Mouse (Mus musculus) midbrain, embryonic 11.5 days (tissue): ENCODE data around the gene Aasdh. TPM values are rescaled to one million over a fixed set of nuclear protein-coding genes. Genes with fewer than 3 reads are reported as not detected.

Experiments used
- ATAC-seq: fragments of 200-750 bp; cut with Nextera tagmentation; 2 replicates; pipeline ENCODE4 v1.8.0; 2017; ENCODE audit warnings: moderate TSS enrichment, moderate library complexity; ENCODE audit not compliant: low FRiP score
- DNase-seq: peaks from one replicate; pipeline ENCODE4 v3.0.0; 2015; ENCODE audit warnings: low spot score; ENCODE audit errors: missing footprints
- H3K27ac ChIP-seq: fragments of 300-500 bp; sonication (generic); 2 replicates; pipeline ENCODE4 v1.5.1; 2014; ENCODE audit warnings: low read depth, low read length
- H3K27me3 ChIP-seq: fragments of 300-500 bp; sonication (generic); 2 replicates; pipeline ENCODE4 v1.6.1; 2014; ENCODE audit warnings: mild to moderate bottlenecking, low read length, moderate library complexity, mixed read lengths; ENCODE audit not compliant: control insufficient read depth, insufficient read depth
- H3K36me3 ChIP-seq: fragments of 300-500 bp; sonication (generic); 2 replicates; pipeline ENCODE4 v1.6.1; 2014; ENCODE audit warnings: mild to moderate bottlenecking, low read length, moderate library complexity, mixed read lengths; ENCODE audit not compliant: control insufficient read depth, insufficient read depth
- H3K4me1 ChIP-seq: fragments of 300-500 bp; sonication (generic); 2 replicates; pipeline ENCODE4 v1.6.1; 2014; ENCODE audit warnings: low read length; ENCODE audit not compliant: control insufficient read depth, insufficient read depth
- H3K4me2 ChIP-seq: fragments of 300-500 bp; sonication (generic); 2 replicates; pipeline ENCODE4 v1.6.1; 2014; ENCODE audit warnings: mild to moderate bottlenecking, moderate library complexity
- H3K4me3 ChIP-seq: fragments of 300-500 bp; sonication (generic); 2 replicates; pipeline ENCODE4 v1.5.1; 2014; ENCODE audit warnings: low read depth, low read length
- H3K9ac ChIP-seq: fragments of 300-500 bp; sonication (generic); 2 replicates; pipeline ENCODE4 v1.6.1; 2014; ENCODE audit warnings: low read length
- H3K9me3 ChIP-seq: fragments of 300-500 bp; sonication (generic); 2 replicates; pipeline ENCODE4 v1.6.1; 2016; ENCODE audit warnings: low read length; ENCODE audit not compliant: control insufficient read depth
- WGBS: fragments of 180-500 bp; shearing (Covaris S2); extraction: QIAGEN DNeasy Blood & Tissue Kit; methylation state at CpG from one replicate; pipeline ENCODE4 v1.1.7; 2014; 5-methylcytosine and 5-hydroxymethylcytosine counted together
- polyA plus RNA-seq: library from polyadenylated mRNA; unstranded; fragments of >200 nt; fragmentation: Nextera tagmentation; extraction: Ambion mirVana; gene quantifications from 2 replicates; pipeline ENCODE4 v1.2.1, GENCODE M21; 2014

The Aasdh gene
- polyA plus RNA-seq, 1 experiment from 2014 or later: 17.3 TPM

GRCm38 (mm10) chr5:76837018-76837417 lies 68.3 kb downstream of the Aasdh start:
- H3K9me3 ChIP-seq: no peaks in the 10 kb centered on the region
- H3K27me3 ChIP-seq: no peaks in the 10 kb centered on the region
- WGBS: 47% methylated on average over 5 of the region's 5 CpGs
- ATAC-seq (no peak), DNase-seq (no peak)
- H3K36me3 ChIP-seq: no peaks in the 10 kb centered on the region
- no peak overlapping the region for H3K9ac ChIP-seq
- H3K4me3 ChIP-seq: no peak overlapping the region
- H3K4me1 ChIP-seq: no peaks in the 10 kb centered on the region
- H3K27ac ChIP-seq: no peak overlapping the region
- no peak overlapping the region for H3K4me2 ChIP-seq

GRCm38 (mm10) chr5:76832529-76833210 lies 72.6 kb downstream of the Aasdh start:
- ATAC-seq (no peak), DNase-seq (no peak)
- Histone ChIP-seq H3K27ac (no peak overlapping the region), H3K36me3 (no peaks in the 10 kb centered on the region), H3K27me3 (no peaks in the 10 kb centered on the region), H3K9ac (no peak overlapping the region), H3K4me2 (no peak overlapping the region), H3K9me3 (no peaks in the 10 kb centered on the region), H3K4me3 (no peak overlapping the region), H3K4me1 (no peaks in the 10 kb centered on the region)
- WGBS: 77% methylated on average over 17 of the region's 17 CpGs

DNA sequence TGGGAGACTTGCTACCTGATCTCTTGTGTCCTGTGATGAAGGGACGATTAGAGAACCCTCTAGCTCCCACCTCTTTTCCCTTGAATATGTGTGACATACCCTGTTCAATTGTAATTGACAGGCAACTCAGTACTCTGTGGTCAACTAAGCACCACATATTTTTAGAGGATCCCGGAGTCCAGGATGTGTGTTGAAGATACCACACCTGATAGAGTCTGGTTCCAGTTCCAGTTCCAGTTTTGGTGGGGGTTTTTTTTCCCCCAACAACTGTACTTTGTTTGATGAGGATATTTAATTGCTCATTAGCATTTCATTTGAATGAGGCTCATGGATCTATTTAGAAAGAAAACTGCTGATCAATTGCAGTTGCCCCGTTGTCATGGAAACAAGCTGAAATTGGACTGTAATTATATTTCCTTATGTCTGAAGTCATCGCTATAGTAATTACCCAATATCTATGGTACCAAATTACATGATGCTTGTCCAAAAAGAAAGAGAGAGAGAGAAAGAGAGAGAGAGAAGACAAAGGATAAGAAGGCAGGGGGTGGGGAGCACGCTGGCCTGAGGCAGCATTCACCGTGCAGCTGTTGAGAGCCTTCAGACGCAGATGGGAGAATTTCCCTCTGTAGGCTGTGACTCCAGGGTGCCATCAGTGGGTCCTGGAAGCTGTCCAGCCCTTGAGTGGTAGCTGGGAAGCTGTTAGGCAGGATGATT lies 76.6 kb downstream of the Aasdh start:
- WGBS: 82% methylated on average over 7 of the region's 7 CpGs
- ATAC-seq (no peak), DNase-seq (no peak)
- Histone ChIP-seq H3K4me1 (no peaks in the 10 kb centered on the region), H3K27me3 (no peaks in the 10 kb centered on the region), H3K9ac (no peak overlapping the region), H3K27ac (no peak overlapping the region), H3K4me3 (no peak overlapping the region), H3K4me2 (no peak overlapping the region), H3K36me3 (no peaks in the 10 kb centered on the region), H3K9me3 (no peaks in the 10 kb centered on the region)

Other genes starting within 250 kb of the Aasdh start
- 33.0 TPM in 2 replicates for gene C530008M17Rik, start 249.0 kb downstream of the Aasdh start, polyA plus RNA-seq
- 417 and 427 TPM in 2 replicates for gene Paics, start 45.8 kb upstream of the Aasdh start, polyA plus RNA-seq
- gene Ppat, start 46.1 kb upstream of the Aasdh start, polyA plus RNA-seq: 39.5 and 39.6 TPM in 2 replicates
- gene Srp72, start 69.2 kb upstream of the Aasdh start, polyA plus RNA-seq: 71.9 and 74.5 TPM in 2 replicates
- 0.37 TPM in 1 of 2 replicates, not detected in the other for gene Arl9, start 98.5 kb upstream of the Aasdh start, polyA plus RNA-seq
- gene Thegl, start 110.5 kb upstream of the Aasdh start, polyA plus RNA-seq: not detected in 2 replicates
- gene Hopx, start 209.6 kb upstream of the Aasdh start, polyA plus RNA-seq: 0.37 TPM in 1 of 2 replicates, not detected in the other